Mouse (Mus musculus): Measurements from ENCODE around the gene Mtmr2. TPM values are rescaled to one million over a fixed set of nuclear protein-coding genes. Genes with fewer than 3 reads are reported as not detected.
"Not testable (repeated sequence)": the region's sequence is repeated elsewhere in the genome, so short reads cannot be mapped to it uniquely, and the experiment has no call there.

The Mtmr2 gene
- total RNA-seq (2021), result 10 to 100 TPM; 50.8 to 52.6 TPM
- long read RNA-seq, experiment 1, transcript Mtmr2-201 (15 exons, 3,788 nt), result major isoform, 24 of 48 reads
- long read RNA-seq, experiment 1, partial matches to known transcripts, result 3 of 48 reads
- long read RNA-seq, experiment 1, other reads (novel, unspliced or antisense), result 17 of 48 reads
- long read RNA-seq, experiment 2, transcript Mtmr2-201 (15 exons, 3,788 nt), result major isoform, 23 of 43 reads
- long read RNA-seq, experiment 2, partial matches to known transcripts, result 3 of 43 reads
- long read RNA-seq, experiment 2, other reads (novel, unspliced or antisense), result 15 of 43 reads

GRCm38 (mm10) chr9:13748404-13748797 lies at the start of gene Mtmr2:
Gene Mtmr2 (plus strand): TSS chr9:13748410.
- intact Hi-C loops (cut with DNase I), result no loop called here
- Histone ChIP-seq H3K4me3 (peak within 1 kb of the TSS; percentile 100), H3K27ac (peak within 1 kb of the TSS; percentile 94)
- DNase-seq (ENCODE audit: extremely low spot score in 1 of 2, low spot score in 2 of 2), result no peak
- no peak for TF ChIP-seq CTCF (IDR thresholded peaks at IDR 0.05)

- Histone ChIP-seq H3K27ac (no peak overlapping the region), H3K4me3 (no peak overlapping the region)
- no peak for TF ChIP-seq CTCF (IDR thresholded peaks at IDR 0.05)
- intact Hi-C loops (cut with DNase I), result no loop called here
- no peak for DNase-seq (ENCODE audit: extremely low spot score in 1 of 2, low spot score in 2 of 2)
These were observed 49.0 kb upstream of the Mtmr2 start for GRCm38 (mm10) chr9:13699061-13699780.

GRCm38 (mm10) chr9:13699781-13700116 lies 48.5 kb upstream of the Mtmr2 start:
- DNase-seq (ENCODE audit: extremely low spot score in 1 of 2, low spot score in 2 of 2), result no peak
- no peak overlapping the region for H3K4me3 ChIP-seq
- TF ChIP-seq CTCF (IDR thresholded peaks at IDR 0.05), result no peak
- intact Hi-C loops (cut with DNase I), result loop anchor here (5.0 kb wide), 1 partner anchor 402 kb away; the partner anchor contains the start of gene Maml2
- no peak overlapping the region for H3K27ac ChIP-seq

GRCm38 (mm10) chr9:13701773-13702172 lies 46.4 kb upstream of the Mtmr2 start:
- DNase-seq (ENCODE audit: extremely low spot score in 1 of 2, low spot score in 2 of 2), result no peak
- Histone ChIP-seq H3K27ac (no peak overlapping the region), H3K4me3 (no peak overlapping the region)
- intact Hi-C loops (cut with DNase I), result loop anchor here (5.0 kb wide), 1 partner anchor 404 kb away; the partner anchor contains the start of gene Maml2
- TF ChIP-seq CTCF (IDR thresholded peaks at IDR 0.05), result no peak

GRCm38 (mm10) chr9:13703100-13703499 lies 45.1 kb upstream of the Mtmr2 start:
- TF ChIP-seq CTCF (IDR thresholded peaks at IDR 0.05), result no peak
- no peak for DNase-seq (ENCODE audit: extremely low spot score in 1 of 2, low spot score in 2 of 2)
- Histone ChIP-seq H3K4me3 (no peak overlapping the region), H3K27ac (no peak overlapping the region)
- intact Hi-C loops (cut with DNase I), result loop anchor here (5.0 kb wide), 1 partner anchor 406 kb away; the partner anchor contains the start of gene Maml2

- DNase-seq (ENCODE audit: extremely low spot score in 1 of 2, low spot score in 2 of 2), result no peak
- intact Hi-C loops (cut with DNase I), result loop anchor here (5.0 kb wide), 1 partner anchor 408 kb away; the partner anchor contains the start of gene Maml2
- Histone ChIP-seq H3K4me3 (no peak overlapping the region), H3K27ac (no peak overlapping the region)
- TF ChIP-seq CTCF (IDR thresholded peaks at IDR 0.05), result no peak
These were observed 43.3 kb upstream of the Mtmr2 start for GRCm38 (mm10) chr9:13704917-13705316.

GRCm38 (mm10) chr9:13707066-13707555 lies 41.1 kb upstream of the Mtmr2 start:
- no peak for DNase-seq (ENCODE audit: extremely low spot score in 1 of 2, low spot score in 2 of 2)
- Histone ChIP-seq H3K4me3 (no peak overlapping the region), H3K27ac (no peak overlapping the region)
- TF ChIP-seq CTCF (IDR thresholded peaks at IDR 0.05), result no peak
- intact Hi-C loops (cut with DNase I), result no loop called here

- H3K4me3 ChIP-seq, result no peak overlapping the region
- intact Hi-C loops (cut with DNase I), result no loop called here
- no peak for TF ChIP-seq CTCF (IDR thresholded peaks at IDR 0.05)
- H3K27ac ChIP-seq, result no peak overlapping the region
- no peak for DNase-seq (ENCODE audit: extremely low spot score in 1 of 2, low spot score in 2 of 2)
These were observed 38.8 kb upstream of the Mtmr2 start for GRCm38 (mm10) chr9:13709436-13709835.

GRCm38 (mm10) chr9:13715891-13716290 lies 32.3 kb upstream of the Mtmr2 start:
- DNase-seq (ENCODE audit: extremely low spot score in 1 of 2, low spot score in 2 of 2); H3K27ac ChIP-seq; H3K4me3 ChIP-seq: not testable (repeated sequence)
- intact Hi-C loops (cut with DNase I), result loop anchor here (1.0 to 5.0 kb wide), 3 partner anchors 64 to 485 kb away; no protein-coding TSS in a partner anchor

GRCm38 (mm10) chr9:13716316-13717099 lies 31.7 kb upstream of the Mtmr2 start:
- peak; percentile 84 for TF ChIP-seq CTCF (IDR thresholded peaks at IDR 0.05)
- Histone ChIP-seq H3K27ac (no peak overlapping the region), H3K4me3 (no peak overlapping the region)
- DNase-seq (ENCODE audit: extremely low spot score in 1 of 2, low spot score in 2 of 2), result peak; percentile 75 to 76
- intact Hi-C loops (cut with DNase I), result loop anchor here (1.0 to 5.0 kb wide), 3 partner anchors 64 to 485 kb away; no protein-coding TSS in a partner anchor

GRCm38 (mm10) chr9:13748798-13749674 lies 826 bp downstream of the Mtmr2 start:
- intact Hi-C loops (cut with DNase I), result no loop called here
- peak; percentile 96 to 98 for DNase-seq (ENCODE audit: extremely low spot score in 1 of 2, low spot score in 2 of 2)
- Histone ChIP-seq H3K4me3 (peak overlapping the region; percentile 100), H3K27ac (peak overlapping the region; percentile 94)
- no peak for TF ChIP-seq CTCF (IDR thresholded peaks at IDR 0.05)
